Mouse (Mus musculus) monocyte, adult 5-6 weeks (primary cell): ENCODE measurements around the gene Hgf. TPM values are rescaled to one million over a fixed set of nuclear protein-coding genes. Genes with fewer than 3 reads are reported as not detected.

Experiments
- ATAC-seq: fragments of 153-309, 156-312 bp; replicated peaks from 2 replicates; pipeline ENCODE4 v1.8.0; 2017; ENCODE audit warnings: mild to moderate bottlenecking; ENCODE audit not compliant: low TSS enrichment, insufficient number of reproducible peaks, severe bottlenecking, poor library complexity, low FRiP score
- total RNA-seq: library from RNA; stranded (forward); fragments of 200-1000, 200-491, 200-594 nt; gene quantifications from 3 replicates; pipeline ENCODE4 v1.2.3, GENCODE M21; 2017

The Hgf gene
- total RNA-seq, result 41.1 to 85.4 TPM (median 74.6 TPM) in 3 replicates

GRCm38 (mm10) chr5:16553304-16554047 lies at the start of gene Hgf:
Gene Hgf, plus strand, starts transcription at chr5:16553495.
- ATAC-seq, result peak; percentile 54

GRCm38 (mm10) chr5:16506702-16507350 lies 46.5 kb upstream of the Hgf start:
- no peak for ATAC-seq

GRCm38 (mm10) chr5:16531619-16532277 lies 21.5 kb upstream of the Hgf start:
- ATAC-seq, result no peak

GRCm38 (mm10) chr5:16538067-16538466 lies 15.2 kb upstream of the Hgf start:
- ATAC-seq, result no peak

GRCm38 (mm10) chr5:16541561-16542116 lies 11.7 kb upstream of the Hgf start:
- peak; percentile 50; the same call in 1 of the 2 replicates for ATAC-seq

GRCm38 (mm10) chr5:16547490-16547889 lies 5.8 kb upstream of the Hgf start:
- ATAC-seq, result no peak

- ATAC-seq, result peak; percentile 88
These were observed 648 bp upstream of the Hgf start for GRCm38 (mm10) chr5:16552647-16553046.

- ATAC-seq, result no peak
These were observed 7.0 kb downstream of the Hgf start for GRCm38 (mm10) chr5:16560247-16560646.

GRCm38 (mm10) chr5:16568997-16569396 lies 15.7 kb downstream of the Hgf start:
- ATAC-seq, result no peak

GRCm38 (mm10) chr5:16577882-16578742 lies 24.8 kb downstream of the Hgf start:
- no peak for ATAC-seq

GRCm38 (mm10) chr5:16595699-16596098 lies 42.4 kb downstream of the Hgf start:
- no peak for ATAC-seq

GRCm38 (mm10) chr5:16597996-16598395 lies 44.7 kb downstream of the Hgf start:
- ATAC-seq, result no peak

- ATAC-seq, result no peak
These were observed 48.2 kb downstream of the Hgf start for GRCm38 (mm10) chr5:16601463-16601862.

GRCm38 (mm10) chr5:16632996-16633395 lies 79.7 kb downstream of the Hgf start:
- ATAC-seq, result no peak

GRCm38 (mm10) chr5:16646417-16646816 lies 93.1 kb downstream of the Hgf start:
- ATAC-seq, result no peak

- ATAC-seq, result no peak
These were observed 94.4 kb downstream of the Hgf start for GRCm38 (mm10) chr5:16647701-16648100.

- no peak for ATAC-seq
These were observed 96.9 kb downstream of the Hgf start for GRCm38 (mm10) chr5:16650240-16650639.

- no peak for ATAC-seq
These were observed 100.7 kb downstream of the Hgf start for GRCm38 (mm10) chr5:16654022-16654421.
